Mouse (Mus musculus) layer of hippocampus, postnatal 14 days (tissue): ENCODE results near the gene Ptn. TPM values are rescaled to one million over a fixed set of nuclear protein-coding genes. Genes with fewer than 3 reads are reported as not detected.

Source experiments
- microRNA-seq, 2 experiments: library from miRNA; unstranded; fragments of <30 nt; microRNA quantifications; one replicate each; pipeline ENCODE4 v1.2.0; 2021
- total RNA-seq, 2 experiments: library from RNA; stranded (reverse); gene quantifications; 2 replicates each; pipeline ENCODE4 v1.2.3; 2021

The Ptn gene
- total RNA-seq, 2 experiments from 2014 or later, result 358 to 368 TPM

Small RNAs within 50 kb of the gene (microRNA-seq; reads per million reads assigned to microRNA genes)
- 0 reads per million in 2 experiments for gene Gm25111
